Mouse (Mus musculus) spleen, postnatal 4 days (tissue): ENCODE results near the gene Trim16.
A peak's percentile ranks its signal among the peaks of the same experiment; 100 is the strongest.

Experiments
- DNase-seq, 2 experiments: peaks; one replicate each; pipeline ENCODE4 v3.0.0; 2022; ENCODE audit warnings: low spot score in 2 of 2

The Trim16 gene

DNA sequence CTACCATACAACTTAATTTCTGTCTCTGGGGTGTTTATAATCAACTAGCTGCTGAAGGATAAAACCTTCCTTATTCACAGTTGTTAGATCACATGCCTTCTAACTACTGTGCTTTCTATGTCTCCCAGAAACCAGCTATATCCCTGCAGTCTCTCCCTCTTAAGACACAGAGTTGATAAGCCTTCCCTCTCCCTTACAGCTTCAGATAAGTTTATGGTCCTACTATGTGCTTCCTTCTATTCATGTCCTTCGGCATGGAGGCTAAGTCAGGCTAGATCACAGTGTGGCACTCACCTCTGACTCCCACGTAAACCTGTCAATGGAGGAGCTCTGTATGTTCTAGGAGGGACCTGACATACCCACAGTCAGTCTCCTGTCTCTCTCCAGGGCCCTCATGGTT, 10.4 kb downstream of the Trim16 start:
- DNase-seq, result no peak

DNA sequence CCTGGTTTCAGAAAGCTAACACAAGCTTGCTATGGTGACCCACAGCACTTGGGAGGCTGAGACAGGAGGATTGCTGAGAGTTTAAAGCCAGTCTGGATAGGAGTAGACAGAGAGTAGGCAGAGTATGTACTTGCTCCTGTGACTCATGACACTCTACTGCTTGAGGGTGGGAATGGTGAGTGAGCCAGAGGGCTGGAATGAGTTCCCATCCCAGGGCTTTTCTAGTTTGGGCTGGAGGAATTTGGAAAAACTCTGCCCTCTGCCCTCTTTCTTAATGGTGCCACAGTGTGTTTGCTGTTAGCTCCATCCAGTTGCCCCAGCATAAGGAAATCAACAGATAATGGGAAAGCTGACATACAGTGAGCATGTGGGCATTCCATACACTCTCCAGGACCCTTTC, 11.9 kb downstream of the Trim16 start:
- no peak for DNase-seq

DNA sequence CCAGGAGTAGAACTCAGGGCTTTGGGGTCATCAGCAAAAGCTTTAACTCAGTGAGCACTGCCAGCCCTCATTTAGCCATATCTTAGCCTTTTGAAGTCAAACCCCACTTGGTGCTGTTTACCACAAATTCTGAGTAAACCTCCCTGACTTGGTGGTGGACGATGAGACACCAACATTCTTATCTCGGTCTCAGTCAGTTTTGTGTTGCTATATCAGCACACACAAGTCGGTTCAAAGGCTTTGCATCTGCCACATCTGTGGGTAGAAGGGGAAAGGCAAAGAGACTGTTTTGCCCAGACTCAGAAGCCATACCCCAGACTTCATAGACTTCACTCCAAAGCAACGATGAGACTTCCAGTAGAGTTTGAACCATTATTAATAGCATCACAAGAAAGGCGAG, 24.5 kb downstream of the Trim16 start:
- DNase-seq, result no peak

DNA sequence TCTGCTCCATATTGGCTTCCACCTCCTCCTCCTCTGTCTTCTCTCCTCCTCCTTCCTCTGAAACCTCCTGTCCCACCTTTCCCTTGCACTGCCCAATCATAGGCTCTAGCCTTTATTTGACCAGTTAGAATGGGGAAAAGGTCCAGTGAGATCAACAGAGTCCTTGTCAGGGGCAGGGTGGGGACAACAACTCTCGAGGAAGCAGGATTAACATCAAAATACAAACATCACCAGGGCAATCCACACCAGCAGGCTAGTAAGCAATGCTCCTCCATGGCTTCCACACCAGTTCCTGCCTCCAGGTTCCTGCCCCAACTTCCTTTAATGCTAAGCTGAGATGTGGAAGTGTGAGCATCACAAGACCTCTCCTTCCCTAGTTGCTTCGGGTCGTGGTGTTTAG, 25.7 kb downstream of the Trim16 start:
- no peak for DNase-seq

DNA sequence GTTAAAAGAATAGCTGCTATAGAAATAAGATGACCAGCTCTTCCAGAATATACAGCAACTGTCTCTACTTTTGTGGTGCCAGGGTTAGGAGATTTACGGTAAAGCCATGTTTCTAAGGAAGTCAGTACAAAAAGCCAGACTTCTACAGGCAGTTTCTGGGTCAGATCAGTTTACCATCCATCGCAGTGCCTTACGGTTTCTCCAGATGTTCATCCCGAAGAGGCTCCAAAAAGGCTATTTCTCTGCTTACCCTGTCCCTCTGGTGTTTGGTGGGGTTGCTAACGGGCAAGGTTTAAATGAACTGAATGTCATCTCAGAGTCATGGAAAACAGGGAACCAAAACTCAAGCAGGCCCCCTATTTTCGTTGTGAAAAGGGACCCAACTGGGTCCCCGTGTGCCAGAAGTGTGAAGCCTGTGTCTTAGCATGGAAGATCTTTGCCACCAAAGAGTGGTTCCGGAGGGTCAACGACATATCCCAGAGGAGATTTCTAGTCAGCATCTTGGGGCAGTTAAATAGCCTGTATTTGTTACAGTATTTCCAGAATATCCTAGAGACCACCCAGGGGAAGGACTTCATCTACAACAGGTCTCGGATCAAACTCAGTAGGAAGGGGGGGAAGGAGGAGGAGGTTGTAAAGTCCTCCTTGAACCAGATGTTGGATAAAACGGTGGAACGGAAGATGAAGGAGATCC, 27.1 kb downstream of the Trim16 start, which contains the start of gene Fbxw10:
Fbxw10 (plus strand) TSS at position 109 of the 694 bp plus-strand sequence.
- no peak for DNase-seq

DNA sequence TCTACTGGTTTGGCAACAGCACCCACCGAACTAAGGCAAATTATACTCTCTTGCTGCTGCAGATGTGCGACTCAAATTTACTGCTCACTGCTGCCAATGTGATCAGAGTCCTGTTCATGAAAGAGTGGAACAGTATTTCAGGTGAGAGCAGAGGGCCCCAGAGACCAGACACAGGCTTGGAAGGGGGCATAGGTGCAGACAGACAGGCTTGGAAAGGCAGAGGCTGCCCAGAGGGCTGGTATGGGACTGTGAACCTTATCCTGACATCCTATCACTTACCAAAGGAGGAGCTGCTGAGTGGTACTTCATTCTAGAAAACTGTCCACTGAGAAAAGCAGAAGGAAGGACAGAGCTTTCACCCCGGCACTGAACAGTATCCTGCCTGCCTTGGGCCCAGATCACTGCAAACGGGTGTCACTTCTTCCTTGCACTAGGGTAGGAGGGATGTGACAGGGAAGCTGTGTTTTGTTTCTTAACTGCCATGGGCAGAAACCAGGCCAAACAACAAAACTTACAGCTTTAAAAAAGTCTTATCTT, 27.7 kb downstream of the Trim16 start:
- DNase-seq, result no peak

DNA sequence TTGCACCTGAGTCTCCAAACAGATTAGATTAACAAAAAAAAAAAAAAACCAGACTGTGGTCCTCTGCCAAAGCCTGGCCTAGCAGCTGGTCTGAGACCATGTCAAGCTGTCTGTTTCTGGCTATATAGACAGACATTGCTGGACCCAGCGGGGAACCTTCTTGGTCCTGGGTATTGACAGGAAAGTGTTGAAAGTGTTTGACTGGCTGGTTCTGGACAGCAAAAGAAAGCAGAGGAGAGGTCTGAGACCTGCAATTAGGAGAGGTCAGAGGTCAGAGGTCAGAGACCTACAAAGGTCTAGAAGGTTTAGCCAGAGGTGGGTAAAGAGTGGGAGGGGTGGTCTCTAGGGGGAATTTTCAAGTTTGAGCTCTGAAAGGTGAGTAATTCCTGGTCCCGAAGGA, 28.3 kb downstream of the Trim16 start:
- DNase-seq, result no peak

DNA sequence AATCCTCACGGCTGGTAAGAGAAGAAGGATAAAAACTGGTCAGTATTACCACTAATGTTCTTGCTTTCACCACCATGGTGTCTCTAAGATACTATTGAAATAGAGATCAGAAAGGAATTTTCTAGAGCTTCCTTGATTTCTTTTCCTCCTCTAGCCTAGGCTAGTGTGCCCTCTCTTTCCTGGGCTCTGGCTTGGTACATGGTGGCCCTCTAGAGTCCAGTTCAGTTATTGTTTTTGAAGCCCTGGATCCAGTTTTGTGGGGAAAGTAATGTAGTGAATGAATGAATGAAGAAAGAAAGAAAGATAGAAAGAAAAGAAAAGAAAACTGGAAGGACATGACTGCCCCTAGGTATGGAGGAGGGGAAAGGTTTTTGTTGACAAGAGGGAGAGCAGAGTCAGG, 31.2 kb downstream of the Trim16 start:
- no peak for DNase-seq

DNA sequence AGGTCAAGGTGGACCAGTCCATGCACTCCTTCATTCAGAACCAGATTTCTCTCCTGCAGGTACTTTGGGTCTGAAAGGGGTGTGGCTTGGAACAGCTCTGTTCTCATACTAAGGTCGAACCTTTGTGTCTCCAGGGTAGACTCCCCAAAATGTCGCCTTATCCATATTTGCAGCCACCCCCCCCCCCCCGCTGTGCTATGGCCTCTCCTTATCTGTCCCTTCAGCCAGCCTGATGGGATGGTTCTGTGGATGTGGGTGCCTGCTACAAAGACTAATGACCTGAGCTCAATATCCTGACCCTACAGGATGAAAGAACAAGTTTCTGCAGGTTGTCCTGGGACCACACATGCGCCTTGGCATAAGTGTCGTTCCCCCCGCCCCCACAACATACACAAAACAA, 33.3 kb downstream of the Trim16 start:
- DNase-seq, result no peak

DNA sequence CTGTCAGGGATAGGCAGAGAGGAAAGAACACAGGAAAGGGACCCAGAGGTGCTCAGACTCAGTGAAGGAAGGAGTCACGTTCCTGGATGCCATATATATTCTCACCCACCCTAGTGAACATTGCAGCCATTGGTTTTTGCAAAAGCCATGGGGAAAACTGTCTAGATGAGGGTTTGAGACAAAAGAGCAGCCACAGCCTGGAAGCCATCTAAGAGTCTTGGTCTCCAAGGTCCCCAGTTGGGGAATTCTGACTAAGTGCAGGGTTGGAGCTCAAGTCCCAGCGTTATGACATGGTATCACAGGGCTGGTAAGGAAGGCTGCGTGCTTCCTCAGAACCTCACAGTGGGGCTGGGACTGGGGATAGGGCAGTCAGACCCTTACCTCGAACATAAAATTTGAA, 45.5 kb downstream of the Trim16 start:
- no peak for DNase-seq

DNA sequence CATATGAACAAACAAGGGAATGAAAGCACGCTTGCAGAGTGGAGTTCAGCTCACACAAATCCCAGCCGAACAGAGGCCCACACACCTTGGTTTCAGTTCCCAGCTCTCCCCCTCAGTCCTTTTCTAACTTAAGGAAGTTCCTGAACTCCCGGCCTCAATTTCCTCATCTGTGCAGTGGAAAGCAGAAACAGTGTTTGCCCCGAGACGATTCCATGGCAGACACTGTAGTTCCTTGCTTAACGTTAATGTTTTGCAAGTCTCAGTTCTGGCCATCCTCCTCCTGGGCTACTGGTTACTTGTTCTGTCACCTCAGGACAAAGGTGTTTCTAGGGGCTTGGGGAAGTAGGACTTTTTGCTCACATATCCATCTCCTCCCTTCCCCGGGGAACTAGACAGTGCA, 46.7 kb downstream of the Trim16 start:
- DNase-seq, result no peak

DNA sequence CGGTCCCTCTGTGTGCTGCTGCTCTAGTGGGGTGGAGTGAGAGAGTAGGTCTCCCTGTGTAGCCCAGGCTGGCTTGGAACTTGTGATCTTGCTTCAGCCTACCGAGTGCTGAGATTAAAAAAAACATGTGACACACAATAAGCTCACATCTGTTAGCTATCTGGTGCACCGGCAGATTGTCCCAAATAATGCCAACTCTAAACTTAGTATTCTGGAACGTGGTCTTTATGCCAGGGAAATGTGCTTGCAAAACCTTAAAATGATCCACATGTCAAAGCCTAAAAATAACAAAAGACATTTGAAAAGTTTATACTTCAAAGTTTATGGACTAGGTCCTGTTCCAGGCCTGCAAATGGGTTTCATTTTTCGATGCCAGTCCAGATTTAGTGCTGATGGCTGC, 49.2 kb downstream of the Trim16 start:
- no peak for DNase-seq

DNA sequence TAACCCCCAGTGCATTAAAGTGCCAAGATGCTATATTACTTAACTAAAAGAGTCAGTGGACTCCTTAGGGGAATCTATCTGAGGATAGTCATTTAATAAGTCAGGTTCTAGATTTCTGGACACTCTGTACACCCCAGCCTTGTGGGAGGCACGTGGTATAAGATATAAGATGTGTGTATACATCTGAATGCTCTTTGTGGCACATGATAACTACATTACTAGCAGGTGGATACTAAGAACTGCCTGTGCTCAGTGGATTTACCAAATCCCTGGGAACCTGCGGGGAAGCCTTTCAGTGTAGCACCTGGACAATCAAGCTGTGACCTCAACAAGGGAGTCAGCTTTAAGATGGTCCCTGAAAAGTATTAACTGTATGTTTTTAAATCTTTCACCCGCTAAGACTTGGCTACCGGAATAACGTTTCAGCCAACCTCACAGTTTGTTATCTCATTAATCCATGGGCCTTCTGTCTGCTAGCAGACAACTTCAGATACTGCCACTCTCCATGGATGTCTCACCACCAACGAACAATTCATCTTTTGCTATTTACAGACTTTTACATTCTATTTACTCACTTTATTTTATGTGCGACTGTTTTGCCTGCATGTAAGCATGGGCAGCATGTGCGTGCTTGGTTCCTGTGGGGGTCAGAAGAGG, 49.8 kb downstream of the Trim16 start:
- no peak for DNase-seq

DNA sequence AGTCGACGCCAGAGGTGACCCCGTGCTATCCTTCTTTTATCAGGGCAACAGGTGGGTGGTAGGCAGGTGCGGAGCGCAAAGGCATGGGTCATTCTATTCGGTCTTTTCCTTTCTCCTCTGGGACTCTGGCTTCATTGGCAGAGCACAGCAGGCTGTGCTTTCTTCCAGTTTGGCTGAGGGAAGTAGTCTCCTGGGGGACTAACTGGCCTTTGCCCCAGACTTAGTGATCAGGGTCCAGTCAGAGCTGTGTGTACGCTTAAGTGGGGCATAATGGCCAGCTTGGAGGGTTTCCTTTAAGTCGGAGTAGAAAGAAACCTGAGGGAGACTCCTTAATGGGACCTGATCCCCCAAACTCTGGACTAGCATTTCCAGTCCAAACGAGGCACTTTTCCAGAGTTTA, 53.4 kb downstream of the Trim16 start:
- DNase-seq, result no peak

DNA sequence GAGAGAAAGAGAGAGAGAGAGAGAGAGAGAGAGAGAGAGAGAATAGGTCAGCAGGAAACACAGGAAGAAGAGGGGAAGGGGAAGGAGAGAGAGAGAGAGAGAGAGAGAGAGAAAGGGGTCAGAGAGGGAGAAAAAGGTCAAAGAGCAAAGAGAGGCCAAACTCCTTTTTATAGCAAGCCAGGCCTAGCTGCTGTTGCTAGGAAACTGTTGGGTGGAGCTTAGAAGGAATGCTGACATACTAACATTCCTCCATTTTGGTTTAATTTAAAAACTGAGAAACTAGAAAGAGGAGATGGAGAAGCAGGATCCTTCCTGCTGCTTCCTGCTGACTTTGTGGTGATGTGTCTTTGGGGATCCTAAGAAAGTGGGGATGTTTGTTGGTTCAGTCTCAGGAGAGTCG, 55.7 kb downstream of the Trim16 start:
- DNase-seq, result no peak

DNA sequence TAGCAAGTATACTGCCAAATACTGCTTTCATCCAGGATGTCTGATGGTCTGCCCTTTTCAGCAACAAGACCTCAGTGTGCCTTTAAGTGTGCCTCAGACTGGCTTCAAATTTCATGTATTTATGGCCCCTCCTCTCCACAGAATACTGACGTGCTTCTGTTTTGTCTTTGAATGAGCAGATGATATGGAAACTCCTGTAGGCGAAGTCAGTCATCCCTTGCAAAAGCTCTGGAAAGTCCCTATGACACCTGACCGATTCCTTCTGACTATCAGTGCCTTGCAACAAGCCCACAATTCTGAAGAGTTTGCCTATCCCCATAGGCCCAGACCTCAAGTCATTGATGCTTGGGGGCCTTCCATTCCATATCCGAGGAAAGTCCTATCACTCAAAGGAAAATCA, 56.4 kb downstream of the Trim16 start:
- no peak for DNase-seq

DNA sequence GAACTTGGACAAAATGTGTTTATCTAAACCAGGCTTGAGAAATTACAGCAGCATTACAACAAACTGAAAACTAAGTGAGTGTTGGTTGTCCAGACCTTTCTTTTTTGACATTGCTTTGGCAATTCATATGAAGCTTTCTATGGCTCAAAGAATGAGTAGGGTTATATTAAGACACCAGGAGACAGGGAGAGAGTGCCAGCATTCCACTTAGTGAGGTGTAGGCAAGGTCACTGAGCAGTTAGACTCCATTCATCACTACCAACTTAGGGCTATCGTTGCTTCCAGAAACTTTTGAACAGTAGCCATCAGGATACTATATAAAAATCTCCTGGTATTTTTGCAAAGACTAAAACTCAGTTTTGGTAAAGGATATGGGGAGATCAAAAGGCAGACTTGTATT, 57.4 kb downstream of the Trim16 start:
- DNase-seq, result no peak

DNA sequence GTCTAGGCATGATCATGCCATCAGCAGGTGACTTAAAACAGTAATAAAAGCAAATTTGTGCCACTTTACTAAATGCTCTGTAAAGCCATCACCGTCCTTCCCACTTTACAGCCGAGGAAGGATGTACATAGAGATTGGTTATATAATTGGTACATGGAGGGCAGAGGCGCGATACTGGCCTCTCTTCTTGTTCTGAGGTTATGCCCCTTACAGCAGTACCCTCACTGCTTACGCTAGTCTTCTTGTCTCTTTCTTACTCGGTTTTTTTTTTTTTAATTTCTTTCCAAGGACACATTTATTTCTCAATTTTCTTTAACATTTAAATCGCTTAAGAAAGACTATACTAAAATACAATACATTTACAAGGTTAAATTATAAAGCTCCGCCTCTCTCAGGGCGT, 58.7 kb downstream of the Trim16 start:
- no peak for DNase-seq

DNA sequence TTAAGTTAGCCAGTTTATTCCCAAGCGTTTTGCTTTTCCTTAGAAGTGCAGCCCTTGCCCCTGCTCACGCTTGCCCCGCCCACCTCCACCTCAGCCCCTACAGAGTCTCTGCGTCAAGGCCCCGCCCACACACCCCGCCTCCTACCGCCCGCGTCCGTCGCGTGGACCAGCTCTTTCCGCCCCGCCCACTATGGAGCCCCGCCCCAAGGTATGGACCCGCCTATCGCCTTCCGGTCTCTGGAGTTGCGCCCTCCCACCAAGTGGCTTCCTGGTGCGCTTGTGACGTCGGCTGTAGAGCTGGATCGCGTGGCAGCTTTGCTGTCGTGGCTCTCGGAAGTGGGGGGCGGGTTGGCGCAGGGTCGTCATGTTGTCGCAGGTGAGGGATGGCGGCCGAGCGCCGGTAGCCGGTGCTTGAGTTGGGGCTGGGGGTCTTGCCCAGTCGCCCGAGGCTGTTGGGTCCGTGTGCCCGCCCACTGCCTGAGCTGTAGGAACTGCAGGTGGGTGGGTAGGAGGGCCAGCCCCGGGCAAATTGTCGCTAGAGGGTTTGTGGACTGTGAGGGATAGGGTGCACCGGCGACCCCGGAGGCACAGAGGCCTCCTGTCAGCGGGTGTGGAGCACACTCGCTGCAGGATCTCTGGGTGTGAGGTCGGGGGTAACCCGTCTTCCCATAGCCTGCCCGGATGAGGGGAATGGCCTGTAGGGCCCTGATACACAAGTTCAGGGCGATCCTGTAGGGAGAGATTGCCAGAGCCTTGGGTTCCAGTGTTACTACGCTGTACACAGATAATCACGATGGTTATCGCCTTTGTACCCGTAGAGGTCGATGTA, 59.4 kb downstream of the Trim16 start, which contains the start of gene Tvp23b:
Tvp23b (plus strand) TSS at position 236 of the 829 bp plus-strand sequence.
- DNase-seq, result peak; percentile 99

DNA sequence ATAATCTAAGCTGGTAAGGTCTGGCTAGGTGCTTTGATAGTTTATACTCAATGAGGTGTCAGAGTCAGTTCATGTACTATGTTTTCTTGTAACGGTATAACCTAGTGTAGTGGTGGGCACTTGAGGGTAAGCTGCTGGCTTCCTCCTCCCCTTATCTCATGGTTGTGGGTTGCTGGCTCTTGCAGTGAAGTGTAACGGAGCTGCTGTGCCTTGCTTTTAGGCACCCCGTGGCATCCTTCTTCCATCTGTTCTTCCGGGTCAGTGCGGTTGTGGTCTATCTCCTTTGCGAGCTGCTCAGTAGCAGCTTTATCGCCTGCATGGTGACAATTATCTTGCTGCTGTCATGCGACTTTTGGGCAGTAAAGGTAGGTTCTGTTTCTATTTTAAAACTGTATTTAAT, 63.4 kb downstream of the Trim16 start:
- no peak for DNase-seq

DNA sequence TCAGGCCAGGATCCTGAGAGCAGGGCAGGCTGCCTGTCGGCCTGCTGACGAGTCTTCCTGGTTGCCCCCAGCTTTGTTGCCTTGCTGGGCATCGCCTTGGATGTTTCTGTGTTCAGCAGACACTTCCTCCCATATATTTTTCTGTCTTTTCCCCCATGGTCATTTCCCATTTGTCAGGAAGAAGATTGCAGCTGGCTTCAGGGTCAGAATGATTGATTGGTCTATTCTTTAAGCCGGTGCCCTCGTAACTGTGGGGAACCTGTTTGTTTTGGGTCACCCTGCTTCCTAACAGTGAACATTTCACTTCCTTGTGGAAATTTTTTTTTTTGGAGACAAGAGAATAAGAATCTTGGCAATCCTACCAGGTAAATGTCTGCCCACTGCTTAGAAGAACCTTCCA, 65.3 kb downstream of the Trim16 start:
- no peak for DNase-seq

DNA sequence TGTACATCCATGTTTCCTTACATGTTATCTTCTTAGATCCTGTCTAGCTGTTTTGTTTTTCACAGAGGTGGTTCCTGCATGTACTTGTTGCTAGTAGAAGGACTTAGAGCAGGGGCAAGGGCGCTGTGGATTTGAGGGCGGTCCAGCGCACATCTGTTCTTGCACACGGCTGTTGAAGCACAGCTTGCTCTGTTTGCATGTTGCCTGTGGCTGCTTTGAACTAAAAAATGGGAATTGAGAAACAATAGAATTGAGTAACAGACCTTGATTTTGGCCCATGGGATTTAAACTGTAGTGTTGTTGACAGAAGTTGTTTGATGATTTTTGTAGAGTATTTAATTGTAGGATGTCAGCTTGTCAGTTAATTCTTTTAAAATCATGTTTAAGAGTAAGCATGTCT, 70.8 kb downstream of the Trim16 start:
- DNase-seq, result no peak

DNA sequence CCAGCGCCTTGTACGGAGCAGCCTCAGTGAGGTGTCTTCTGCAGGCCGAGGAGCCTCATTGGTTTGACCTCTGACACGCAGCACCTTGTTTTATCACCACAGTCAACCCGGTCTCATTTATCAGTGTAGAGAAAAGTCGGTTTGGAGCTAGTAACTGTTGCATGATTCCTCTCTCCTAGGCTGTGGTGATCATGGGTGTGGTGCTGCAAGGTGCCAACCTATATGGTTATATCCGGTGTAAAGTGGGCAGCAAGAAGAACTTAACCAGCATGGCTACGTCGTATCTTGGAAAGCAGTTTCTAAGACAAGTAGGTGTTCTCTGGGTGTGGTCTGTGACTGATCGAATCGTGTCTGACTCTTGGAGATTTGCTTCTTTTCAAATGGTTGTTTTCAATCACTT, 71.7 kb downstream of the Trim16 start:
- DNase-seq, result no peak
